Mouse (Mus musculus) frontal cortex, postnatal 36 days (tissue): ENCODE results near the gene Nup107.
A peak's percentile ranks its signal among the peaks of the same experiment; 100 is the strongest.
"Not testable (repeated sequence)": the region's sequence is repeated elsewhere in the genome, so short reads cannot be mapped to it uniquely, and the experiment has no call there.

Experiments used
- DNase-seq, 2 experiments: peaks; one replicate each; pipeline ENCODE4 v3.0.0; 2022; ENCODE audit warnings: low spot score in 2 of 2

Nup107 gene

DNA sequence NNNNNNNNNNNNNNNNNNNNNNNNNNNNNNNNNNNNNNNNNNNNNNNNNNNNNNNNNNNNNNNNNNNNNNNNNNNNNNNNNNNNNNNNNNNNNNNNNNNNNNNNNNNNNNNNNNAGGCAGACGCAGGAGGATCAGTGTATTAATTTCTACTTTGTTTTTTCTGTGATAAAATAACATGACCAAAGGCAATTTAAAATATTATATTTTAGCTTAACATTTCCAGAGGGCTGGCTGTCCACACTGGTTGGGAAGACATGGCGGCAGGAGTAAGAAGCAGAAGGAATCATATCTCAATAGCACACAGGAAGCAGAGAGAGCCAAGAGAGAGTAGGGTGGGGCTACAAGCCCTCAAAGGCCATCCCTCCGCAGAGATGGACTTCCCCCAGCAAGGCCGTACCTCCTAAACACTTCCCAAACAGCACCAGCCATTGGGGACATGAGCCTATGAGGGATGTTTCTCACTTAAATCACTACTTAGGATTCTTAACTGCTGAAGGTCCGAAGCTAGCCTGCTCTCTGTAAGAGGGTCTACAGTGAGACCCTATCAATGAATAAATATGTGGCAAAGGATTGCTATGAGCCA lies 68.3 kb downstream of the Nup107 start:
- DNase-seq, result no peak

DNA sequence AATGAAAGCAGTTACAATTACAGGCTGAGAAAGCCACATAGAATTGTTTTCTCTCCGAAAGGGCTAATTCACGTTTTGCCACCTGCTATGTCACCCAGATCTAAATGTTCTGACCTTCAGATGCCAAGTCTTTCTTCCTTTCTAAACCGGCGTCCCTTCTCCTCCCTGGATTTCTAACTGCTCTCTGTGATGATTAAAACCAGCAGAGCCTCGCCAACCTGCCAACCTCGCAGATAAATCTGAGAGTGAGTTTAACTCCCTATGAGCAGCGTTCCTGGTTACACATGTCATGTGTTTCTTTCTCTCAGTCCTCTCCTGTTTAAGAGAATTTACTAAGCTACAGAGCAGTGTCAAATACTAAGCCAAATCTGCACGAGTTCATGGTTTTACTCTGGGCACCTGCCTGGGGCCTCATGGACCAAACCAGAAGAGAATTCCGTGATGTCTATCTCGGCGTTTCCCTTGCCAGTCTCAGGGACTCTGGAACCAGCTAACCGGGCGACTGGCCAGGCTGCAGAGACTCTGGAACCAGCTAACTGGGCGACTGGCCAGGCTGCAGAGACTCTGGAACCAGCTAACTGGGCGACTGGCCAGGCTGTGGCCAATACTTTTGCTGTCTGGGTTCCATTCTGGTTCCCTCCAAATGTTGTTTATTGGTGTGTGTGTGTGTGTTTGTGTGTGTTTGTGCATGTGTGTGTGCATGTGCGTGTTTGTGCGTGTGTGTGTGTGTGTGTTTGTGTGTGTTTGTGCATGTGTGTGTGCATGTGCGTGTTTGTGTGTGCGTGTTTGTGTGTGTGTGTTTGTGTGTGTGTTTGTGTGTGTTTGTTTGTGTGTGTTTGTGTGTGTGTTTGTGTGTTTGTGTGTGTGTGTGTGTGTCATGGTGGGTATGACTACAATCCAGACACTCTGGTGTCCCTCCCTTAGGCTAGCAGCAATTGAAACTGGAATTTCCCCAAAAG lies 74.1 kb downstream of the Nup107 start:
- DNase-seq, result no peak

DNA sequence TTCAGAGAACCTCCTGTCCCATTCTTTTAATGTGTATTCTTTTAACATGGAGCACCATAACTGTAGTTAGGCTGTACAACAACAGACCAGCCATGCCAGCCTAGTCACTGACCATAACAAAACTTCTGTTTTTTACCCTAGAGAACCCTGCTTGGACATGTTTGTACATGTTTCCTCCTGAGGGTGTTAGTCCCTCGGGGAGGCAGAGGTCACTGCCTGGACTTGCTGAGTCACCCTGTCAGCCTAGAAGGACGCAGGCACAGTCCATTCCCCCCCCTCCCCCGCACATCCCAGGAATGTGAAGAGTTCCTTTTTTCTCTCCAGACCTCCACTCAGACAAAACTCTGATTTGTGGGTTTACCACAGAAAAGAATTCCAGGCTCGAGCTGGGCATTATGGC lies 74.9 kb downstream of the Nup107 start:
- DNase-seq, result no peak

DNA sequence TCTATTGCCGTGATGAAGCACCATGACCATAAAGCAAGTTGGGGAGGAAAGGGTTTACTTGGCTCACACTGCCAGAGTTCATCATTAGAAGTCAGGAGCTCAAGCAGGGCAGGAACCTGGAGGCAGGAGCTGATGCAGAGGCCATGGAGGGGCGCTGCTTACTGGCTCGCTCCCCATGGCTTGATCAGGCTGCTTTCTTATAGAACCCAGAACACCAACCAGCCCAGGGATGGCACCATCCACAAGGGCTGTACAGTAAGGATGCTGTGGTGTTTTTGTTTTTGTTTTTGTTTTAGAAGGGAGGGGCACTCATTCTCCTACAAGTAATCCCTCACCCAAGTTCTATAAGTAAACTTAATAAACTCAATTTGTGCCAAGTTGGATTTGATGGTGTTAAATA lies 75.8 kb downstream of the Nup107 start:
- no peak for DNase-seq

DNA sequence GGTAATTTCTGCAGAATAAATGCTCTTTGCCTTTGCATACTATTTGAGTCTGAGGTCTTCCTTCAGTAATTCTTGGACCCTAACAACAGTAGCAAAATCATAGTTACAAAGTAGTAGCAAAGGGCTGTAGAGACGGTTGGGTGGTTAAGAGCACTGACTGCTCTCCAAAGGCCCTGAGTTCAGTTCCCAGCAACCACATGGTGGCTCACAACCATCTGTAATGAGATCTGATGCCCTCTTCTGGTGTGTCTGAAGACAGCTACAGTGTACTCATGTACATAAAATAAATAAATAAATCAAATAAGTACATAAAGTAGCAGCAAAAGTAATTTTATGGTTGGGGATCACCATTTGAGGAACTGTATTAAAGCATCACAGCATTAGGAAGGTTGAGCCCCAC lies 76.9 kb downstream of the Nup107 start:
- DNase-seq, result not testable (repeated sequence)

DNA sequence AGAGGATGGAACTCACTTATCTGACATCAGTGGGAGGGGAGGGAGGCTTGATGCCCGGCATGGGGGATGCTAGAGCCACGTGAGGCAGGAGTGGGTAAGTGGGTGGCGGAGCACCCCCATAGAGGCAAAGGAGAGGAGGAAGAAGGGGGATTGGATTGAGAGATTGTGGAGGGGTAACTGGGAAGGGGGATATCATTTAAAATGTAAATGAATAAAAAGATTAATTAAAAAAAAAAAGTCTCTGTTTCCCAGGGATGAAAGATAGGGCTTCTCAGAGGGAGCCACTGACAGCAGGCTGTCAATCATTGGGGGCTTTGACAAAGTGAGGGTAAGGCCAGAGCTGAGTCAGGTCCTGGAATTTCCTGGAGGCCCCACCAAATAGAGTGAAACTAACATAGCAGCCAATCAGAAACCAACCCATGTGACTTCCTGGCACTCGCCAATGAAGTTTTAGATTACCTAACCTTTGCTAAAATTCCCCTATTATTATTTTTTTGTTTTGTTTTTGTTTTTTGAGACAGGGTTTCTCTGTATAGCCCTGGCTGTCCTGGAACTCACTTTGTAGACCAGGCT lies 77.5 kb downstream of the Nup107 start:
- no peak for DNase-seq

DNA sequence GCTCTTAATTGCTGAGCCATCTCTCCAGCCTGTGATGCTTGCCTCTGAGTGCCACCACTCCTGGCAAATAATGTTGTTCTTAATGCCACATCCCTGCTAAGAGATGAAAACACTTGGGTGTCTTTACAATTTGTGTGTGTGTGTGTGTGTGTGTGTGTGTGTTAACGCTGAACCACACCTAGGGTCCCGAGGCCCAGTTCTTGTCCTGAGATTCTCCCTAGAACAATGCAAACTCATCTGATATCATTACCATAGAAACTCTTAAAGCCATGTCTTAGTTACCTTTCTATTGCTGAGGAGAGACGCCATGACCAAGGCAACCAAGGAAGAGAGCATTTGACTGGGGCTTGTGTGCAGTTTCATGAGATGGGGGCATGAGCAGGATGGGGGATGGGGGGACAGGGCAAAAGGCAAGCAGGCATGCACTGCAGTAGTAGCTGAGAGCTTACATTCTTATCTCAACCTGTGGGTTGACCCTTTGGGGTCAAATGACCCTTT lies 78.4 kb downstream of the Nup107 start:
- DNase-seq, result no peak

DNA sequence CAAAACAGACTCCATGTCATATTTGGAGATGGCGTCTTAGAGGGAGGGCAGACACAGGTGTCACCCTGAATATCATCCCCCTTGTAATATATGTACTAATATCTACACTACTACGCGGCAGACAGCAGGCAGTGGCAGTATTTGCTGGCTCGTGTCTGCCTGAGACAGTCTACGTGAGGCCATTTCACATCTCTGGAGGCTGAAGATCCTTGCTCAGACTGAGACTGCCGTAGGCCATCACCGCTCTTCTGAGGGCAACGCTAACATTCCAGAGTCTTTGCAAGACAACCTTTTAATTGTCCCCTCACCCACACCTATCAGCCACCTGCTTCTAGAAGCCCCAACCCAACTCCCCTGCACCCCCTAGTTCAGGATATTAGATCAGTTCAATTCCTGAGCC lies 79.0 kb downstream of the Nup107 start:
- DNase-seq, result no peak

DNA sequence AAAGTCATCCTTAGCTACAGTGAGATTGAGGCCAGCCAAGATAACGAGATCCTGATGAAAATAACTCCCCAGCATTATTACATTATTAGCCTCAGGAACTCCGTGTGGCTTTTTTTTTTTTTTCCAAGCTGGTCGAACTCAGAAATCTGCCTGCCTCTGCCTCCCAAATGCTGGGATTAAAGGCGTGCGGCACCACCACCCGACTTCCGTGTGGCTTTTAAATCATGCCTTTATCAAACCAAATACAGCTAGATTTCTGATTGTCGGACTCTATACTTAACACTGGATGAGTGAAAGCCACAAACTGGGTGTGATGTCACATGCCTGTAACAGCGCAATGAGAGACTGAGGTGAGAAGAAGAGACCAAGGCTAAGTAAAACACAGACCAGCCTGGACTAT lies 79.6 kb downstream of the Nup107 start:
- DNase-seq, result no peak

DNA sequence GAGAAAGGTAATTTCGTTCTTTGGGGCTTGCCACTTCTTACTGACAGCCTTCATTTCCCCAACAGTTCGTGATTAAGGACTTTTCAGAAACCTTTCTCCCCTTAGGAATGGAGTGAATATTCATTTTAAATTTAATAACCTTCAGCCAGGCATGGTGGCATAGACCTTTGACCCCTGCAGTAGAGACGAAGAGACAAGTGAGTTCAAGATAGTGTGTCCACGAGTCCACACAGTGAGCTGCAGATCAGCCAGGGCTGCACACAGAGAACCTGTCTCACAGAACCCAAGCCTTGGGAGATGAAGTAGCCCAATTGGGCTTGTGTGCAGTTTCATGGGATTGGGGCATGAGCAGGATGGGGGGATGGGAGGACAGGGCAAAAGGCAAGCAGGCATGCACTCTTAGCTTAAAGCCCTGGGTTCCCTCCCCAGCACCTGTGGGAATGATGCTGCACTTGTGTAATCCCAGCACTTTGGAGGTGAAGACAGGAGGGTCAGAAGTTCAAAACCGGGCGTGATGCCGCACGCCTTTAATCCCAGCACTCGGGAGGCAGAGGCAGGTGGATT lies 80.2 kb downstream of the Nup107 start:
- DNase-seq, result no peak

DNA sequence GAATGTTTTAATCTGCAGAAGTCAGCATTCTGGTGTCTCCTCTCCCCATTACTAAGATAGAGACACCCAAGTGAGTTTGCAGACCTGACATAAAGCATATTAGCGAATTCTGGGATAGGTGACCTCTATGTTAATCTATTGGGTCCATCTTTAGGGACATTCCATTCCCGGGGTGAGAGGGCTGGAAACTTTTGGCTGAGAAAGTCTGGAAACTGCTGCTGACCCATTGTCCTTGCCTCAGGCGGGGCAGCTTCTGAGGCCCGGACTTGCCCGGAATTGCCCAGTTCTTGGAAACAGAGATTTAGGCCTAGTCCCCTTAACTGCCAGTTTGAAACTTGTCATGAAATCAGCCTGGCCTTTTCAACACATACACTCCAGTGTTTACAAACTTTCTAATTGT lies 81.1 kb downstream of the Nup107 start:
- DNase-seq, result no peak

DNA sequence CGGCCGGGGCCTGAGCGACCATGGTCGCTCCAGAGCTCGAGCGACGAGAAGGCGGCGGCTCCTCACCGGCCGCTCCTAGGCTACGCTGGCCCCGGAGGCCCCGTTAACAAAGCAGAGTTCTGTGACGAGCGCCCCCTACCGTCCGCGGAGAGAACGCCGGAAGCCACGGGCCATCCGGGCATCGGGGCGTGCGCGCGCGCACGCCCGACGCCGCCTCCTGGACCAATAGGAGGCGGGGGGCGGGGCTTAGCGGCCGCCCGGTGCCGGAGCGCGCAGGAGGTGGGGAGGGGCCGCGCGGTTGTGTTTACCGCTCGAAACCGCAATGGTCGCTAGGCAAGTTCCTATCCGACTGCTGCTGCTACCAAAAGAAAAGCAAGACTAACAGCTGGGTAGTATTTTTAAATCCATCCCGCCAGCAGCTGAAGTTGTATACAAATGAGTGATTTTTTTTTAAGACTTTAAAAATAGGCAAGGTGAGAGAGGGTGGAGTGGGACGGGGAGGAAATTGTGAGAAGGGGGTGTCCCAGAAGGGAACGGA lies 81.8 kb downstream of the Nup107 start, which contains the start of gene Mdm2:
Gene Mdm2, minus strand, starts transcription at position 155 of the 538 bp plus-strand sequence.
- DNase-seq, result peak; percentile 93 to 94

DNA sequence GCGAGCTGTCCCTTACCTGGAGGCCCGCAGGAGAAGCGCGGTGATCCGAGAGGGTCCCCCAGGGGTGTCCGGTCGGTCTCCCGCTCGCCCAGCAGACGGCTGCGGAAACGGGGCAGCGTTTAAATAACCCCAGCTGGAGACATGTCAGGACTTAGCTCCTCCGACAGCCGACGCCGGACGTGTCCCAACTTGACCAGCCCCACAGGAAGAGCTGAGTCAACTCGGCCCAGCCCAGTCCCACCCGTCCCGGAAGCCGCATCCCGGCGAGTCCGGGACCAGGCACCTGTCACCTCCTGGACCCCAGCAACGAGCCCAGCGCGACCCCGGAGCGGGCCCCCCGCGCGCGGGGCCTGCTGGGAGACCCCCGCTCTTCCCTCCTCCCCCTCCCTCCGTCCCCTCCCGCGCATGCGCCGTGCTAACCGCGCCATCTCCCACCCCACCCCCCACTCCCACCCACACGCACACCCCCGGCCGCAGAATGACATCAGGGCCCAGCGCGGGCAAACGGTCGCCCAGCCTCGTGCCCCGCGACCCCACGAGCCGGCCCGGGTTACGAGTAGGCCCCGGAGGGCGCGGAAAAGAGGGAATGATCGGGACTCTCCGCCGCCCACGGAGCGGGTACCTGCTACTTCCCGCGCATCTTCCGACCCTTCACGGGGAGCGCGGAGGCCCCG lies 82.4 kb downstream of the Nup107 start:
- DNase-seq, result peak; percentile 62 to 71

DNA sequence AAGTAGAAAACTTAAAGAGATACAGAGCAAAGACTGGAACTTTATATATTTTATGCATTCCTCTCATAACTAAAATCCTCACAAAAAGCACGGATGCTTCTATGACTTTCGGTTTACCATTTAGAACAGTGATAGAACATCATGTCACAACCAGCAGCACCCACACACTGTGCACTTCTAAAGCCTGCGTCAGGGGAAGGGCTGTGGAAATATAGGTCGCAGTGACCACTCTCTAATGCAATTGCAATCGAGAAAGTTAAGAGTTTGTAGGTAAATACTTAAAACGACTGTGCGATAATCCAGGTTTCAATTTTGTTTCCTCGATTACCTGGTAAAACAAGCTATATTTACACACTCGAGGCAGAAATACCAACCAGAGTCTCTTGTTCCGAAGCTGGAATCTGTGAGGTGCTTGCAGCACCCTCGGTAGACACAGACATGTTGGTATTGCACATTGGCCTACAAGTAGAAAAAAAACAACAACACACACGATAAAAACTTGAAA lies 83.1 kb downstream of the Nup107 start:
- DNase-seq, result no peak

DNA sequence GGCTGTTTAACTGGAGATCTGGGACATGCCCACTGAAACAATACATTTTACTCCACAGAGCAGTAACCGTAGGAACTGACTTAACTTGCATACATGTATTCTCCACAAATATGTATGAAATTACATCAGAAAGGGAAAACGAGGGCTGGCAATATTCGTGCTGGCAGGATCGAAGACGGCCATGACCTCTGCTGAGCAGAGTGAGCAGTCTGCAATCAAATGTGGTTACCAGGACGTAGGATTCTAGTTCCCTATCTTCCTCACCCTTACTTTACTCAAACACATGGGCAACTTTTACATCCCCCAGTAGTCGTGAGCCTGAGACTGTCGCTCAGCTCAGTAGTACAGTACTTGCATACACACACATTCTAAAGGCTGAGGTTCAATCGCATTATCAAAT lies 83.6 kb downstream of the Nup107 start:
- no peak for DNase-seq

DNA sequence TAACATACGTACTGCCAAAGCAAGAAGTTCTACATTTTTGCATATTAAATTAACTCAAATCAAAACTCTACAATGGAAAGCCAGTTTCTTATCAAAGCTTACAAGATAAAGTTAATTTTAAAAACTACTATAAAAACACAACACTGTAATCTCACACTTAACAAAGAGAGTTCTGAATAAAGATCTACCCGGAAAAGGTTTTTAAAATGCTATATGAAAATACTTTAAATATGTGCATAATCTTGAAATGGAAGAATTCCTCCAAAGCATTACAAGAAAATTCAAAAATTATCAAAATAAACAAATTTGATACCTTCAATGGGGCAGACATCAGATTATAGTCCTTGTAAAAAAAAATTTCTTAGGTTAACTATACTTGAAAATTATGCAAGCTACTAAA lies 84.1 kb downstream of the Nup107 start:
- DNase-seq, result no peak

DNA sequence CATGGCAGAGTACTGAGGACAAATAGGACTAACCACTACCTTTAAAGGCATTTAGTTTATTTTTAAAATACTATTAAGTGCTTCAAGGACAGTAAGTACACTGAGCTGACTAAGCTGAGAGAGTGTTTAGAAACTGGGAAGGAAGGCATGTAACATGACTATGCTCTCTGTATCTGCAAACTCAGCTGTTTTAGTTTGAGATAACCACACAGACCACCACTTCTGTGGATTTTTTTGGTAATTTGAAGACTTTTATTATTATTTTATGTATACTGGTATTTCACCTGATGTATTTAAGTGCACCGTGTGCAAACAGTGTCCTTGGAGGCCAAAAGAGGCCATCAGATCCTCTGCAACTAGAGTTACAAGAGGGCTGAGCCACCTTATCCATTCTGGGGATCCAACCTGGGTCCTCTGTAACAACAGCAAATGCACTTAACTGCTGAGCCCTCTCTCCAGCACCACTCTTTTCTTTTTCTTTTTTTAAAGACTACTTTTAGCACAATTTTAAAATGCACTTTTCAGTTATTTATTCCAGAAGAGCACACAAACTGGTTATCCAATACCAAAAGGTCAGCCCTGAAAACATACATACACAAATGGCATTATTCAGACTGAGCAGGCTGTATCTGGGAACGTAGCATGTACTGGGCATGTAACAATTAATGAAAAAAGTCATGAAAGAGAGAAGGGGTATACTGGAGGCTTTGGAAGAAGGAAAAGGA lies 85.2 kb downstream of the Nup107 start:
- DNase-seq, result no peak

DNA sequence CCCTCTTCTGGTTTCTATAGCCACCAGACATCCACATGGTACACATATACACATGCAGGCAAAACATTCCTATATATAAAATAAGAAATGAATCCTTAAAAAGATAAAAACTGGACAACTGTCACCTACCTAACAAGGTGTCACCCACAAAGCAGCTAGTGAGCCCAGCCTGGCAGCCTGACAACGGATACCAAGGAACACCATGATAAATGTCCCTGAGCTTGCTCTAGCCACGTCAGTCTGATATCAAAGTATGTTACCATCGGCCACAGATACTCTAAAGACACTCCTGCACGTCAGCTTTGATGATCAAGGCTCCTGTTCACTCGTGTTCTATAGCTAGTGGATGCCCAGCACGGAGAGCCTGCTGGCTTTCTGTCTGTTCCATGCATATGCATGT lies 86.1 kb downstream of the Nup107 start:
- no peak for DNase-seq

DNA sequence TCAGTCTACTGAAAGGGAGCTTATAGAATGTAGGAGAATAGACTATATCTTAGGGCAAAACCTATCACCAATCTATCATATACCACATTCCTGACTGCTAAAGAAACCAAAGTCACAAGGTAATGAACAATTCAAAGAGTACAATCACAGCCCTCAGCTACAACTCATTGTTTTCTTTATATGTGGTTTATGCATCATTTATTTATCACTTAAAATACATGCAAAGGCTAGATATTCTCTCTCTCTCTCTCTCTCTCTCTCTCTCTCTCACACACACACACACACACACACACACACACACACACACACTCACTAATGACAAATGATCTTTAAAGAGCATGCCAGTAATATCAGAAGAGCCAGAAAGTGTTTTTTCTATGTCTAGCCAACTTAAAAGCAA lies 86.7 kb downstream of the Nup107 start:
- DNase-seq, result no peak

DNA sequence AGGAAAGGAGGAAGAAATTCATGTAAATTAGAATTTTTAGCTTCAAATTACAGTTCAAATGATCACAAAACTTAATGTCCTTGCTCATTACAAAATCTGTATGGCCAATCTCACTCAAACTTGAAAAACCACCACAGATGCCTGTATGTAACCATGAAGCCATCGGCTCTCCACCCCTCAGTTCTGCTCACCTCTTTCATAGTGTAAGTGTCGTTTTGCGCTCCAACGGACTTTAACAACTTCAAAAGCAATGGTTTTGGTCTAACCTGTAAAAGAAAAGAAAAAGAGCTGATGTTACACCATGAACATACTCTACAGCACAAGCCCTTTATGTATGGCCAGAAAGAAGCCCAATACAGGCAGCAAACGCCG lies 87.6 kb downstream of the Nup107 start:
- DNase-seq, result no peak
